Mouse (Mus musculus) intestine, postnatal 0 days (tissue): ENCODE results near the gene Ldlrad2. TPM values are rescaled to one million over a fixed set of nuclear protein-coding genes. Genes with fewer than 3 reads are reported as not detected.

Experiments
- ATAC-seq: fragments of 200-750 bp; cut with Nextera tagmentation; 2 replicates; pipeline ENCODE4 v1.8.0; 2017; ENCODE audit warnings: mild to moderate bottlenecking, moderate TSS enrichment, moderate library complexity
- H3K27ac ChIP-seq: fragments of 300-500 bp; sonication (generic); 2 replicates; pipeline ENCODE4 v1.5.1; 2014; ENCODE audit warnings: mild to moderate bottlenecking, low read depth, low read length, moderate library complexity
- H3K27me3 ChIP-seq: fragments of 300-500 bp; sonication (generic); replicated peaks from 2 replicates; pipeline ENCODE4 v1.6.1; 2014; ENCODE audit warnings: low read length, mixed read lengths; ENCODE audit not compliant: control insufficient read depth, insufficient read depth
- H3K36me3 ChIP-seq: fragments of 300-500 bp; sonication (generic); 2 replicates; pipeline ENCODE4 v1.6.1; 2014; ENCODE audit warnings: mild to moderate bottlenecking, moderate library complexity; ENCODE audit not compliant: control insufficient read depth, insufficient read depth
- H3K4me1 ChIP-seq: fragments of 300-500 bp; sonication (generic); replicated peaks from 2 replicates; pipeline ENCODE4 v1.6.1; 2014; ENCODE audit warnings: antibody characterized with exemption, low read length, mixed read lengths; ENCODE audit not compliant: control insufficient read depth, insufficient read depth
- H3K4me2 ChIP-seq: fragments of 300-500 bp; sonication (generic); replicated peaks from 2 replicates; pipeline ENCODE4 v1.6.1; 2014; ENCODE audit warnings: low read depth, mild to moderate bottlenecking, moderate library complexity
- H3K4me3 ChIP-seq: fragments of 300-500 bp; sonication (generic); 2 replicates; pipeline ENCODE4 v1.5.1; 2014; ENCODE audit warnings: low read depth, low read length
- H3K9ac ChIP-seq: fragments of 300-500 bp; sonication (generic); 2 replicates; pipeline ENCODE4 v1.6.1; 2014; ENCODE audit warnings: mild to moderate bottlenecking, low read depth, low read length
- H3K9me3 ChIP-seq: fragments of 300-500 bp; sonication (generic); 2 replicates; pipeline ENCODE4 v1.6.1; 2016; ENCODE audit warnings: mixed run types; ENCODE audit not compliant: control insufficient read depth
- CTCF ChIP-seq: sonication (generic); IDR thresholded peaks from 2 replicates; pipeline ENCODE4 v1.5.1; 2016; ENCODE audit warnings: low read depth, mild to moderate bottlenecking, control low read depth, antibody characterized with exemption, moderate library complexity
- WGBS: fragments of 180-500 bp; shearing (Covaris S2); extraction: QIAGEN DNeasy Blood & Tissue Kit; methylation state at CpG from one replicate; pipeline ENCODE4 v1.1.7; 2014; 5-methylcytosine and 5-hydroxymethylcytosine counted together
- polyA plus RNA-seq: library from polyadenylated mRNA; unstranded; fragments of >200 nt; fragmentation: Nextera tagmentation; extraction: Ambion mirVana; gene quantifications from 2 replicates; pipeline ENCODE4 v1.2.1, GENCODE M21; 2015

Ldlrad2 gene
- not detected in 2 replicates for polyA plus RNA-seq

DNA sequence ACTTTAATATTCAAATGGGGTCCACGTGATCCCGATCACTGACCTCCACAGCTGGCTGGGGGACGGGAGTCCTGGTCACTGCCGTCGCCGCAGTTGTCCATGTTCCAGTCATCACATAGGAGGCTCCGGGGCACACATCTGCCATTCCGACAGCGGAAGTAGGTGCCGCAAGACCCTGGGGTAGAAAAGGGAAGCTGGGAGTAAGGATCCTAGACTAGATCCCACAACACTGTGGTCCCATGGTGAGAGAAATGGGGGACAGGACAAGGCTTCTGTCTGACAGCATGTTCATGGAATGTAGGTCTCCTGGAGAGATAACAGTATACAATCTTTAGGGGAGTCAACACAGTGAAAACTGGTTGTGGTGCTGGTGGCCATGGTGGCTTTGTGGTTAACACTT, at the start of gene Ldlrad2:
Gene Ldlrad2 (minus strand): TSS at position 101 of the 400 bp plus-strand sequence.
- H3K4me1 ChIP-seq: no peaks in the 10 kb centered on the region
- no peak for TF ChIP-seq CTCF
- no peaks in the 10 kb centered on the region for H3K9me3 ChIP-seq
- H3K27me3 ChIP-seq: 0 out of 2 replicates have a peak, but pooled peaks cover 2% of the 10 kb centered on the region
- H3K36me3 ChIP-seq: peaks cover 8% of the 10 kb centered on the region; the same call in 1 of the 2 replicates
- ATAC-seq: no peak
- no peak within 1 kb of the TSS for H3K9ac ChIP-seq
- no peak within 1 kb of the TSS for H3K4me3 ChIP-seq
- no peak within 1 kb of the TSS for H3K4me2 ChIP-seq
- WGBS: 89% methylated on average over 10 of the region's 10 CpGs
- H3K27ac ChIP-seq: no peak within 1 kb of the TSS

DNA sequence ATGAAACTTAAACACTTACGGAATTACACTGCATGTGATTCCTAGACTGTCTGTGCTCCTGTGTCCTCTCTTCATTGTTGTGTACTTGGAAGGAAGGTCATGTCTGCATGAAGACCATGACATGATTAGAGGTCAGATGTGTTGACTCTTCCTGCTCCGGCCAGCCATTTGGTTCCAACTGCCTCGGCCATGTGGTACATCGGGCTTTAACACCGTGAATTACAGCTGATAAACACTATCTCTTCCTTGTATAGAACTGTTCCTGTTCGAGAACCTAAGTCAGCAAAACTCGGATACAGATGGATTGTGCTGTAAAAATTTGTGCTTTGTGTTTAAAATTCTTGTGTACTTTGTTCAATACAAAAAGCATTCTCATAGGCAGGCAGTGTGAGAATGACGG, 48.5 kb upstream of the Ldlrad2 start:
- WGBS: 74% methylated on average over 8 of the region's 8 CpGs
- Histone ChIP-seq H3K4me2 (no peak overlapping the region), H3K9ac (no peak overlapping the region), H3K4me1 (no peaks in the 10 kb centered on the region), H3K36me3 (peaks cover 81% of the 10 kb centered on the region), H3K27me3 (no peaks in the 10 kb centered on the region), H3K9me3 (no peaks in the 10 kb centered on the region), H3K27ac (no peak overlapping the region), H3K4me3 (no peak overlapping the region)
- TF ChIP-seq CTCF: no peak
- peak; percentile 54 for ATAC-seq

DNA sequence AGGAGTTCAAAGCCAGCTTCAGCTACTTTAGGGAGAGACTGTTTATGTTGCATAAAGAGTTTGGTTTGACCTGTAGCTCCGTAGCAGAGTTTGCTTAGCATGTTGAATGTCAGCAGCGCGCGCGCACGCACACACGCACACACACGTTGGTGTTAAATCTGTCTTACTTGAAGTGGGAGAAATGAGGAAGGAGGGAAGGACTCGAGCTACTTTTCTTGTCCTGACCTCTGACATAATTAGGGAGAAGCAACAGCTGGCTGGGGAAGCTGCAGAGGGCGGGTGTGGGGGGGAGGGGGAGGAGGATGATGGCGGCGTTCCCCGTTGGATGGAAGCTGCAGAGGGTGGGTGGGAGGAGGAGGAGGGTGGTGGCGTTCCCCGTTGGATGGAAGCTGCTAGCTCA, 35.9 kb upstream of the Ldlrad2 start:
- Histone ChIP-seq H3K36me3 (peaks cover 90% of the 10 kb centered on the region), H3K9me3 (no peaks in the 10 kb centered on the region), H3K27me3 (no peaks in the 10 kb centered on the region), H3K27ac (no peak overlapping the region), H3K4me1 (no peaks in the 10 kb centered on the region), H3K4me2 (no peak overlapping the region), H3K4me3 (no peak overlapping the region), H3K9ac (no peak overlapping the region)
- 68% methylated on average over 15 of the region's 15 CpGs for WGBS
- no peak for TF ChIP-seq CTCF
- no peak for ATAC-seq

DNA sequence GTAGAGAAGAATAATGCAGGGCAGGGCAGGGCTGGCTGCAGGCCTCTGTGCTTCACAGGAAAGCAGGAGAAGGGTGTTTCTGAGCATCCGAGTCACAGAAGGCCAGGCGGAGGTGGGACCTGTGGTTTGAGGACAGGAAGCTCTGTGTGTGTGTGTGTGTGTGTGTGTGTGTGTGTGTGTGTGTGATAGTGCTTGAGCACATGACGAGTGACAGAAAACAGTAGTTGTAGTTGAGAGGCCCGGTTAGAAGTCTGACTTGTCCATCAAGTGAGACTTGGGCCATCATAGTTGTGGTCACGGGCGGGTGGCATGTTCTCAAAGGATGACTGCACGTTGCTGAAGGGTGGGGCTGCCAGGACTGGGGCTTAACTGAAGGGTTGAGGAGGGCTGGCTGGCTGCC, 35.3 kb upstream of the Ldlrad2 start:
- Histone ChIP-seq H3K27ac (0 out of 2 replicates have a peak overlapping the region, but pooled peaks have one; percentile 35), H3K36me3 (peaks cover 91% of the 10 kb centered on the region), H3K4me3 (no peak overlapping the region), H3K4me2 (no peak overlapping the region), H3K9ac (no peak overlapping the region), H3K27me3 (no peaks in the 10 kb centered on the region), H3K4me1 (no peaks in the 10 kb centered on the region), H3K9me3 (no peaks in the 10 kb centered on the region)
- no peak for TF ChIP-seq CTCF
- WGBS: 64% methylated on average over 7 of the region's 7 CpGs
- ATAC-seq: no peak

DNA sequence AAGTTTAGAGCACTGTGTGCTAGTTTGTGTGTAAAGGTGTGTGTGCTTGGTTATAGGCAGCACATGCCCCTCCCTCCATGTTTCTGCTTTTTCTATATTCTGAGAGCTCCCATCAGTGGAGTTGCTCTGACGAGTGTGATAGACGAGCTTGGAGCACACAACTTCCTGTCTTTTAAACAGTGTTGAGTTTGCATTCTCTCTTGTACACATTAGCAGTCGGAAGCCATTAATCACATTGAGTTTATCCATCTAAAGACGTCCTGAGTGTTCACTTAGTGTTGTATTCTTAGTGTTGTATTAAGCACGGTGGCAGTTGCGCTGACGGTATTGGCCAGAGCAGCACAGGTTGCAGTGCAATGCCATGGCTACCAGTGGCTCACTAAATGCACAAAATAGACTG, 34.9 kb upstream of the Ldlrad2 start:
- Histone ChIP-seq H3K9me3 (no peaks in the 10 kb centered on the region), H3K4me3 (no peak overlapping the region), H3K27ac (no peak overlapping the region), H3K36me3 (peaks cover 91% of the 10 kb centered on the region), H3K27me3 (no peaks in the 10 kb centered on the region), H3K4me2 (no peak overlapping the region), H3K4me1 (no peaks in the 10 kb centered on the region), H3K9ac (no peak overlapping the region)
- no peak for ATAC-seq
- 52% methylated on average over 7 of the region's 7 CpGs for WGBS
- no peak for TF ChIP-seq CTCF

DNA sequence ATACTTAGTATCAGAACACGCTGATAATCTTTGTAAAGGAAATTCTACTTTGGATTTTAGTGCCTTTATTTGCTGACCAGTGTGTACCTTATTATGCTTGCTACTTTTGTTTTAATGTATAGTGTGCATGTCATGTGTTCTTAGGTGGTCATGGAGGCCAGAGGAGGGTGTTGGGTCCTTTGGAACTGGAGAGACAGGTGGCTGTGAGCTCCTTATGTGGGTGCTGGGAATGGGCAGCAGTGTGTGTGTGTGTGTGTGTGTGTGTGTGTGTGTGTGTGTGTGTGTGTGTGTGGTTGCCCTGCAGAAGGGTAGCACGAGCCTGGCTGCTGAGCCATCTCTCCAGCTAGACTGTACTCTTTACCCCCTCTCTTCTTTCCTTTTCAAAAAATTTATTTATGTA, 32.7 kb upstream of the Ldlrad2 start:
- Histone ChIP-seq H3K36me3 (peaks cover 68% of the 10 kb centered on the region), H3K4me3 (no peak overlapping the region), H3K9me3 (no peaks in the 10 kb centered on the region), H3K9ac (no peak overlapping the region), H3K27me3 (no peaks in the 10 kb centered on the region), H3K4me1 (no peaks in the 10 kb centered on the region), H3K4me2 (no peak overlapping the region), H3K27ac (no peak overlapping the region)
- 96% methylated on average over 2 of the region's 2 CpGs for WGBS
- TF ChIP-seq CTCF: no peak
- ATAC-seq: no peak
